Mouse (Mus musculus) B cell, adult 2 months (primary cell): ENCODE measurements around the gene Fancl.

Experiments
- DNase-seq, 2 experiments: peaks; one replicate each; pipeline ENCODE4 v3.0.0; 2022

Fancl gene

DNA sequence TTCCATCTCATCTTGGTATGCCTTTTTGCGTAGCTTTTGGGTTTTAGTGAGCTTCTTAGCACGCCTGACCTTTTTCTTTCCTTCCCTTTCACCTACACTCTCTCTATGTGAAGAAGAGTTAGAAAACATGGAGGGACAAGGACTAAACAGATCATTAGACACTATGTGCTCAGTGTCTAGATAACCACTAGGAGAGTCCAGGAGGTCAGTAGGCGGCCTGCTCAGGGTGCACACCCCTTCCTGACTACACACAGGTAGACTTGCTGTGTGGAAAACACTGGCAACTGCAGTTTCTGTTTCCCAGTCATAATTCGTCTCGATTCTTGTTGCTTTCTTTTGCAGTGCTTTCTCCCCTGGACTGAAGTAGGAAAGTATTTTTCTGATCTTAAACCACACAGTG is 110.0 kb downstream of the Fancl start:
- no peak for DNase-seq

DNA sequence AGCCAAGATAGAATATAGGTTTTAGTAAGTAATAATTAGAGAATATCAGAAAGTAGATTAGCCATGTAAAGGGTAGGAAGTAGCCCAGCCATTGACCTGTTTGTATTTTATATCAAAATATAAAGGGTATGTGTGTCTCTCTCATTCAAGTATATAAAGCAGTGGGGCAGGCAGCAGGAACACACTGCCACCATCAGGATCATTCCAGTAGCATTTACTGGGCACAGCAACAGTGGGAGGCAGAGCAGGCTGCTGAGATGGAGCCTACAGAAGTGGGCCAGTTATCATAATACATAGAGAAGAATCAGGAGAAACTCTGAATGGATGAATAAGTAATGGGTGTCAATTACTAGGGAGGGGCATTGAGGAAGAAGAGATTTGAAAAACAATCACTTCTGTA is 127.7 kb downstream of the Fancl start:
- DNase-seq, result no peak

DNA sequence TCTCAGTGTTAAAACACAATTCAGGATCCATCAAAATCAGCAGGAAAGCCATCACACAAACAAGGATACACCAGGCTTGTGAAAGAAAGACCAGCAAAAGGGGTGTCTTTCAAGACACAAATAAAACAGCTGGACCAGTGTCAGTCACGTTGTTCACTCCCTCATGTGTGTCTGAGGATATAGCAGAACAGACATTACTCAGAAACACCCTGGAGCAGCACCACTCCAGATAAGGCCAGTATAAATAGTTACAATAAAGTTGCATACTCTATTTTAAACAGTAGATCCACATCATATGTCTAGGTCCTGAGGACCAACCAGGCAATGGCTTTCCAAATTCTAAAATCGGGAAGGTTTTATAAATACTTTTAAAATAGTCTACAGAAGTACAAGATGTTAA is 130.2 kb downstream of the Fancl start:
- DNase-seq, result no peak

DNA sequence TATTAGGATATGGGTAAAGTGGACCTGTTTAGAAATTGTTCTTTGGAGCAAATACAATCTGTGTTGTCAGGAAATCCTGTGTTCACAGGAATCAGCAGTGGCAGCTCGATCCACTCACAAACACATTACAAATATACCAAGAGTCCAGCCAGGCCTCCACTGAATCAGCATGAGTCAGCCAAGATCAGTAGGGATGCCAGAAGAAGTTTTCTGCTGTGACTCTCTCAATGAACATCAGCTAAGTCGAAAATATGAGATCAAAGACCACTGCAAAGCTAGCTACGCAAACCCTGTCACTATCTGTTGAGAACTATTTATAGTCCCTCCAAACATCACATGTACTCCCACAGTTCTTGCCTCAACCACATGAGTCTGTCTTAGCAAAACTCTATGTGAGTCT is 133.1 kb downstream of the Fancl start:
- no peak for DNase-seq
